Mouse (Mus musculus) heart, adult 11 months (tissue): ENCODE measurements at regions not wholly inside any gene's neighbourhood (a gene's known extent, or its start where the extent isn't known, plus 50 kb on each side); places are given as distances from the start of the nearest gene placed in this dataset.
A peak's percentile ranks its signal among the peaks of the same experiment; 100 is the strongest.
"Not testable (repeated sequence)": the region's sequence is repeated elsewhere in the genome, so short reads cannot be mapped to it uniquely, and the experiment has no call there.

ENCODE experiments used
- DNase-seq: peaks from one replicate; pipeline ENCODE4 v3.0.0; 2022

- DNase-seq = no peak
Measured at GRCm38 (mm10) chr14:96908737-96909136, 389.8 kb upstream of the Klhl1 start.

GRCm38 (mm10) chr14:96879701-96880100, 360.8 kb upstream of the Klhl1 start:
- DNase-seq = no peak

GRCm38 (mm10) chr14:96871969-96872368, 353.1 kb upstream of the Klhl1 start:
- peak; percentile 57 for DNase-seq

- no peak for DNase-seq
Measured at GRCm38 (mm10) chr14:96838910-96839309, 320.0 kb upstream of the Klhl1 start.

- DNase-seq = no peak
Measured at GRCm38 (mm10) chr14:96825083-96825482, 306.2 kb upstream of the Klhl1 start.

GRCm38 (mm10) chr14:96815665-96816064, 296.8 kb upstream of the Klhl1 start:
- no peak for DNase-seq

GRCm38 (mm10) chr14:96805284-96805683, 286.4 kb upstream of the Klhl1 start:
- no peak for DNase-seq

- DNase-seq = no peak
Measured at GRCm38 (mm10) chr14:96794806-96795205, 275.9 kb upstream of the Klhl1 start.

GRCm38 (mm10) chr14:96787917-96788316, 269.0 kb upstream of the Klhl1 start:
- DNase-seq = peak; percentile 74

- no peak for DNase-seq
Measured at GRCm38 (mm10) chr14:96787286-96787685, 268.4 kb upstream of the Klhl1 start.

GRCm38 (mm10) chr14:96775801-96776200, 256.9 kb upstream of the Klhl1 start:
- DNase-seq = no peak

GRCm38 (mm10) chr14:96760591-96760990, 241.7 kb upstream of the Klhl1 start:
- peak; percentile 80 for DNase-seq

GRCm38 (mm10) chr14:96733211-96733610, 214.3 kb upstream of the Klhl1 start:
- no peak for DNase-seq

GRCm38 (mm10) chr14:96697086-96697485, 178.2 kb upstream of the Klhl1 start:
- DNase-seq = no peak

- no peak for DNase-seq
Measured at GRCm38 (mm10) chr14:96690923-96691322, 172.0 kb upstream of the Klhl1 start.

- no peak for DNase-seq
Measured at GRCm38 (mm10) chr14:96683943-96684342, 165.0 kb upstream of the Klhl1 start.

GRCm38 (mm10) chr14:96681740-96682139, 162.8 kb upstream of the Klhl1 start:
- DNase-seq = no peak

- DNase-seq = no peak
Measured at GRCm38 (mm10) chr14:96676213-96676612, 157.3 kb upstream of the Klhl1 start.

- no peak for DNase-seq
Measured at GRCm38 (mm10) chr14:96668635-96669034, 149.7 kb upstream of the Klhl1 start.

GRCm38 (mm10) chr14:96656500-96656899, 137.6 kb upstream of the Klhl1 start:
- no peak for DNase-seq

GRCm38 (mm10) chr14:96630291-96630690, 111.4 kb upstream of the Klhl1 start:
- DNase-seq = no peak

- DNase-seq = no peak
Measured at GRCm38 (mm10) chr14:96606736-96607135, 87.8 kb upstream of the Klhl1 start.

- DNase-seq = not testable (repeated sequence)
Measured at GRCm38 (mm10) chr14:96601092-96601491, 82.2 kb upstream of the Klhl1 start.

- DNase-seq = no peak
Measured at GRCm38 (mm10) chr14:96592051-96592450, 73.1 kb upstream of the Klhl1 start.
